Mouse (Mus musculus): ENCODE measurements around the gene Nhsl2. TPM values are rescaled to one million over a fixed set of nuclear protein-coding genes. Genes with fewer than 3 reads are reported as not detected.

Nhsl2 gene
- polyA plus RNA-seq, 1 experiment from 2014 or later: 16.8 TPM

DNA sequence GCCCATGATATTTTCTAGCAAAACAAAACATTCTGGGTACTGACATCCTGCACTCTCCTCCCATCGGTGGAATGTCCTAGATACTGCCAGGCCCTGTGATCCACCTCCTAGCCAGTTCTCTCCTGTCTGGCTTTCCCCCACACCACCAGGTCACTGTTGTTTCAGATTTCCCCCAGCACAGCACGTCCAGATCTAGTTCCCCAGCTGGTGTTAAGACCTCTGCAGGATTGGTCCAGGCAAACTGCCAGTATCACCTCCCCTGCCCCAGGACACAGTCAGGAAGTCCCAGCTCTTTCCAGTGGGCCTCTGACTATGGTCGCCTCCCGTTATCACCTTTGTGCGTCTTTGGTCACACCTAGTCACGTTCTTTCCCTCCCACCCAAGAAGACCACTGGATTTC, 134.5 kb downstream of the Nhsl2 start:
- H3K4me1 ChIP-seq (replicated peaks): peaks cover 23% of the 10 kb centered on the region
- no peak overlapping the region for H3K4me2 ChIP-seq
- no peak for ATAC-seq (ENCODE audit: insufficient number of reproducible peaks, insufficient read depth, low FRiP score, low TSS enrichment, low read depth)
- no peak overlapping the region for H3K9ac ChIP-seq (replicated peaks)
- H3K27ac ChIP-seq: no peak overlapping the region
- no peaks in the 10 kb centered on the region for H3K36me3 ChIP-seq
- no peak overlapping the region for H3K4me3 ChIP-seq (replicated peaks)
- H3K27me3 ChIP-seq: peaks cover 63% of the 10 kb centered on the region
- 46% methylated on average over 6 of the region's 6 CpGs for WGBS
- H3K9me3 ChIP-seq: no peaks in the 10 kb centered on the region

DNA sequence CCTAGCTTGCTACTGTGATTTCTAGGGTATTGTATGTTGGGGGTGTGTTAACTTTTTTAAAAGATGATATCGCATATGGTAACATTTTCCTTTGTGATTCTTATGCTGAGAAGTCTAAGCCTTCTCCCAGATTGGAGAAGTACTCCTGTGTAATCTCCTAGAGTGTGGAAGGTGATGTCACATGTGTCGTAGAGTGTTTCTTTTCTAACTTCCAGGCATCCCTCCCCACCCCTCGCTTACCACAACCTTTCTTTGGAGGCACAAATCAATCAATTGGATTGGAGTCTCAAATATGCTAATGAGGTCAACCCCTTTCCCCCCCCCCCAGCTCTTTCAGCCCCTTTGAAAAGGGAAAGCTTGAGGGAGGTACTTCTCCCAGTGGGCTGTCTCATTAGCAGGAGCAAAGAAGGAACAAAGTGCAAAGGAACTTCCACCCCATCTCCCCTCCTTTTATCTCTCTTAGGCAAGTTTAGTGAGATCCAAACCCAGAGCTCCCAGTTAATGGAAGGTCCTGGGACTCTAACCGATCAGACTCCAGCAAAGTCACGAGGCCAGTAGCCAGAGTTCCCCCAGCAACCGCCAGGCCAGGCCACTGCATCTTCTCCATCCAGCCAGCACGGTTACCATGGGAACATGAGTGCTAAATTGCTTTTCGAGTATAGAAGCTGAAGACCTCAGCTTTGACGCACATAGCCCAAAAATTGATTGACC, 137.6 kb downstream of the Nhsl2 start:
- H3K36me3 ChIP-seq: no peaks in the 10 kb centered on the region
- H3K4me3 ChIP-seq (replicated peaks): no peak overlapping the region
- H3K9ac ChIP-seq (replicated peaks): no peak overlapping the region
- no peak overlapping the region for H3K4me2 ChIP-seq
- no peak for ATAC-seq (ENCODE audit: insufficient number of reproducible peaks, insufficient read depth, low FRiP score, low TSS enrichment, low read depth)
- H3K9me3 ChIP-seq: no peaks in the 10 kb centered on the region
- 36% methylated on average over 9 of the region's 9 CpGs for whole genome bisulfite sequencing
- peaks cover 52% of the 10 kb centered on the region for H3K27me3 ChIP-seq
- H3K4me1 ChIP-seq (replicated peaks): peaks cover 8% of the 10 kb centered on the region
- H3K27ac ChIP-seq: no peak overlapping the region

DNA sequence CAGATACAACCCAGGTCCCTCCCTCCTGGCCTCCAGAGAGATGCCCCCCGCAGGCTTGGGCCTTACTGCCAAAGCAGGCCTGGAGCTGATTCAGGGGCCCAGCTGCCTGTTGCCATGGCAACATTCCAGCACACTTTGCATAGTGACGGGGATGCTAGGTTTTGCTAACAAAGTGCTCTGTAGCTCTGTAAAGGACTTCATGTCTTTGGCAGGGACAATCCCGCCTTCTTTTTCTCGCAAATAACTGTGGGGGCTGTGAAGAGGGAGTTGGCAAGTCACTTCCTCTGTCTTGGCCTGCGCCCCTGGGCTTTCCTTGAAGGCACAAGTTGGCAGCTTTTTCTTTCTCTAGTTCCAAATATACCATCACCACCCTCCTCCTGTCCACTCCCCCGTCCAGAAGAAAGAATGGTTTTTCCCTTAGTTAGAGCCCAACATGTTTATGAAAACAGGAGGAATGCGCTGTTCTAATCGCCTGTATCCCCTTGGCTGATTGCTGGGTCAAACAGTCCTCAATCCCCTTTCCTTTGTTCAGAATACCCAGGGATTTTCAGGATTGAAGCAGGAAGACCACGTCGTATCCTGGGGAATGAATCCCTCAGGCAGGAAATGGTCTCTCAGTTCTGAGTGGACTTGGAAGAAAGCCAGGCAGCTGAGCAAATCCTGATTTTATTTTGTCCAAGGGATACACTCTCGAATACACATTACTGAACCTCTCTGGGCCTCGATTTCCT, 144.8 kb downstream of the Nhsl2 start:
- H3K4me2 ChIP-seq: no peak overlapping the region
- peak; percentile 37; the same call in 1 of the 2 replicates for ATAC-seq (ENCODE audit: insufficient number of reproducible peaks, insufficient read depth, low FRiP score, low TSS enrichment, low read depth)
- no peaks in the 10 kb centered on the region for H3K36me3 ChIP-seq
- no peaks in the 10 kb centered on the region for H3K9me3 ChIP-seq
- H3K4me1 ChIP-seq (replicated peaks): 0 out of 2 replicates have a peak, but pooled peaks cover 8% of the 10 kb centered on the region
- H3K9ac ChIP-seq (replicated peaks): no peak overlapping the region
- H3K27me3 ChIP-seq: peaks cover 52% of the 10 kb centered on the region
- 36% methylated on average over 12 of the region's 12 CpGs for WGBS
- H3K27ac ChIP-seq: peak overlapping the region; percentile 72; the same call in 1 of the 2 replicates
- H3K4me3 ChIP-seq (replicated peaks): no peak overlapping the region

- H3K4me2 ChIP-seq: no peak overlapping the region
- no peak overlapping the region for H3K9ac ChIP-seq (replicated peaks)
- WGBS: 88% methylated on average over 2 of the region's 2 CpGs
- ATAC-seq (ENCODE audit: insufficient number of reproducible peaks, insufficient read depth, low FRiP score, low TSS enrichment, low read depth): no peak
- no peak overlapping the region for H3K4me3 ChIP-seq (replicated peaks)
- H3K36me3 ChIP-seq: no peaks in the 10 kb centered on the region
- H3K9me3 ChIP-seq: no peaks in the 10 kb centered on the region
- 0 out of 2 replicates have a peak, but pooled peaks cover 8% of the 10 kb centered on the region for H3K4me1 ChIP-seq (replicated peaks)
- H3K27me3 ChIP-seq: peaks cover 59% of the 10 kb centered on the region
- H3K27ac ChIP-seq: no peak overlapping the region
Measured at GRCm38 (mm10) chrX:101996726-101997125, 147.5 kb downstream of the Nhsl2 start.

- Histone ChIP-seq H3K9ac (replicated peaks) (no peak overlapping the region), H3K27me3 (peaks cover 85% of the 10 kb centered on the region), H3K9me3 (no peaks in the 10 kb centered on the region), H3K36me3 (no peaks in the 10 kb centered on the region), H3K4me1 (replicated peaks) (peaks cover 22% of the 10 kb centered on the region), H3K4me3 (replicated peaks) (peak overlapping the region; percentile 38), H3K27ac (peak overlapping the region; percentile 90; the same call in 1 of the 2 replicates), H3K4me2 (peak overlapping the region; percentile 60)
- WGBS: 17% methylated on average over 20 of the region's 20 CpGs
- ATAC-seq (ENCODE audit: insufficient number of reproducible peaks, insufficient read depth, low FRiP score, low TSS enrichment, low read depth): no peak; the same call in 1 of the 2 replicates
Measured at GRCm38 (mm10) chrX:102003632-102004315, 154.6 kb downstream of the Nhsl2 start.

GRCm38 (mm10) chrX:102004370-102004769, 155.2 kb downstream of the Nhsl2 start:
- peaks cover 22% of the 10 kb centered on the region for H3K4me1 ChIP-seq (replicated peaks)
- peak overlapping the region; percentile 38 for H3K4me3 ChIP-seq (replicated peaks)
- peak overlapping the region; percentile 47; the same call in 1 of the 2 replicates for H3K9ac ChIP-seq (replicated peaks)
- no peaks in the 10 kb centered on the region for H3K9me3 ChIP-seq
- no peak for ATAC-seq (ENCODE audit: insufficient number of reproducible peaks, insufficient read depth, low FRiP score, low TSS enrichment, low read depth)
- WGBS: 21% methylated on average over 7 of the region's 7 CpGs
- peak overlapping the region; percentile 60 for H3K4me2 ChIP-seq
- H3K36me3 ChIP-seq: no peaks in the 10 kb centered on the region
- peaks cover 90% of the 10 kb centered on the region for H3K27me3 ChIP-seq
- peak overlapping the region; percentile 90; the same call in 1 of the 2 replicates for H3K27ac ChIP-seq

GRCm38 (mm10) chrX:102005141-102005641, 156.0 kb downstream of the Nhsl2 start:
- H3K27ac ChIP-seq: peak overlapping the region; percentile 90
- H3K4me2 ChIP-seq: peak overlapping the region; percentile 60
- no peaks in the 10 kb centered on the region for H3K9me3 ChIP-seq
- peak overlapping the region; percentile 47 for H3K9ac ChIP-seq (replicated peaks)
- WGBS: 20% methylated on average over 8 of the region's 10 CpGs
- H3K36me3 ChIP-seq: no peaks in the 10 kb centered on the region
- peak overlapping the region; percentile 38 for H3K4me3 ChIP-seq (replicated peaks)
- peak; percentile 90 for ATAC-seq (ENCODE audit: insufficient number of reproducible peaks, insufficient read depth, low FRiP score, low TSS enrichment, low read depth)
- peaks cover 86% of the 10 kb centered on the region for H3K27me3 ChIP-seq
- H3K4me1 ChIP-seq (replicated peaks): peaks cover 22% of the 10 kb centered on the region

DNA sequence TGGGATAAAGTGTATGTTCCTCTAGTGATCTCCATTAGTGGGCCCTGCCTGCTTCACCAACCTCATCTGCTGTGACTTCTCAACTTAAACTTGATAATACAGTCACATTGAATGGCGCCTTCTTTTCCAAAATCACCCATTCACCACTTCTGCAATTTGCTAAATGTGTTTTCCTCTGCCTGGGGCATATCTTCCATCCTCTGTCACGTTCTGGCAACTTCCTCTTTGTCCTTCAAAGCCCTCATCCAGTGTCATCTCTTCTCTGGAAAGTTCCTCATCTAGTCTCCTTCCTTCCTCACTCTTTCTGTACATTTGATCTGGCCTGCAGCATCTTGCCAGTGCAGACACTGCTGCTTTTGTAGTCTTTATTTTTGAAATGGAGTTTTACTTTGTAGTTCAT, 158.8 kb downstream of the Nhsl2 start:
- peaks cover 78% of the 10 kb centered on the region for H3K27me3 ChIP-seq
- WGBS: 64% methylated on average over 2 of the region's 2 CpGs

GRCm38 (mm10) chrX:102017213-102017923, 168.2 kb downstream of the Nhsl2 start:
- Histone ChIP-seq H3K9ac (replicated peaks) (no peak overlapping the region), H3K4me1 (replicated peaks) (peaks cover 20% of the 10 kb centered on the region), H3K4me2 (no peak overlapping the region), H3K9me3 (no peaks in the 10 kb centered on the region), H3K27me3 (peaks cover 66% of the 10 kb centered on the region), H3K4me3 (replicated peaks) (no peak overlapping the region), H3K27ac (0 out of 2 replicates have a peak overlapping the region, but pooled peaks have one; percentile 45), H3K36me3 (no peaks in the 10 kb centered on the region)
- no peak for ATAC-seq (ENCODE audit: insufficient number of reproducible peaks, insufficient read depth, low FRiP score, low TSS enrichment, low read depth)
- WGBS: 50% methylated on average over 9 of the region's 9 CpGs

More for the DNA sequence above, 158.8 kb downstream of the Nhsl2 start:
- no peaks in the 10 kb centered on the region for H3K9me3 ChIP-seq
- no peak overlapping the region for H3K27ac ChIP-seq
- no peak for ATAC-seq (ENCODE audit: insufficient number of reproducible peaks, insufficient read depth, low FRiP score, low TSS enrichment, low read depth)
- no peak overlapping the region for H3K4me2 ChIP-seq
- H3K4me3 ChIP-seq (replicated peaks): no peak overlapping the region
- H3K36me3 ChIP-seq: no peaks in the 10 kb centered on the region
- H3K4me1 ChIP-seq (replicated peaks): peaks cover 22% of the 10 kb centered on the region
- no peak overlapping the region for H3K9ac ChIP-seq (replicated peaks)

DNA sequence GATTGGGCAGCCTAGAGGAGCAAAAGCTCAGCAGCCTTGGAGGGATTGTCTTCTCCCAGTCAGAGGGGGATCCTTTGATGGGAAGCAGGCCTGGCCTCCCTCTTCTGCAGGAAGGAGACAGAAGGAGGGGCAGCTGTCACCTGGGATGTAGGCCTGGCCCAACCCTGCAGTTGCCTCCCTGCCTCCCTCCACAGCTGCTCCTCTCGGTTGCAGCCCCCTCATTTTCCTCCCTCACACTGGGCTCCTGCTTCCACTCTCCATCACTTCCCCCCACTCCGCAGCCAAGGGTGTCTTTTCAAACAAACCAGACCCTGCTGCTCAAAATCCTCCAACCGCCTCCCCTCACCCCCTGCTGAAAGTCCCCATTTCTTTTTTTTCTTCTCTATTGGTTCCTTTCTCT, 169.7 kb downstream of the Nhsl2 start:
- Histone ChIP-seq H3K27ac (peak overlapping the region; percentile 72), H3K27me3 (peaks cover 71% of the 10 kb centered on the region), H3K9ac (replicated peaks) (no peak overlapping the region), H3K9me3 (no peaks in the 10 kb centered on the region), H3K4me1 (replicated peaks) (peaks cover 20% of the 10 kb centered on the region), H3K4me2 (no peak overlapping the region), H3K36me3 (no peaks in the 10 kb centered on the region), H3K4me3 (replicated peaks) (no peak overlapping the region)
- WGBS: 24% methylated on average over 3 of the region's 3 CpGs
- ATAC-seq (ENCODE audit: insufficient number of reproducible peaks, insufficient read depth, low FRiP score, low TSS enrichment, low read depth): peak; percentile 20; the same call in 1 of the 2 replicates

Data from limb, embryonic 12.5 days (tissue).